Mouse (Mus musculus) lung, embryonic 15.5 days (tissue): Measurements from ENCODE around the gene Mfap1a. TPM values are rescaled to one million over a fixed set of nuclear protein-coding genes. Genes with fewer than 3 reads are reported as not detected.
"Not testable (repeated sequence)": the region's sequence is repeated elsewhere in the genome, so short reads cannot be mapped to it uniquely, and the experiment has no call there.

Source experiments
- ATAC-seq: fragments of 200-750 bp; cut with Nextera tagmentation; 2 replicates; pipeline ENCODE4 v1.8.0; 2017; ENCODE audit warnings: moderate number of reproducible peaks, borderline replicate concordance; ENCODE audit not compliant: low FRiP score, low TSS enrichment; ENCODE audit errors: extremely low read depth
- H3K27ac ChIP-seq: fragments of 300-500 bp; sonication (generic); 2 replicates; pipeline ENCODE4 v1.5.1; 2015; ENCODE audit warnings: moderate library complexity, mild to moderate bottlenecking, inconsistent platforms
- H3K27me3 ChIP-seq: fragments of 300-500 bp; sonication (generic); 2 replicates; pipeline ENCODE4 v1.6.1; 2015; ENCODE audit warnings: inconsistent platforms
- H3K36me3 ChIP-seq: fragments of 300-500 bp; sonication (generic); 2 replicates; pipeline ENCODE4 v1.6.1; 2015; ENCODE audit warnings: inconsistent platforms
- H3K4me1 ChIP-seq: fragments of 300-500 bp; sonication (generic); 2 replicates; pipeline ENCODE4 v1.6.1; 2015; ENCODE audit warnings: inconsistent platforms
- H3K4me2 ChIP-seq: fragments of 300-500 bp; sonication (generic); 2 replicates; pipeline ENCODE4 v1.6.1; 2015; ENCODE audit warnings: inconsistent platforms, mild to moderate bottlenecking, moderate library complexity
- H3K4me3 ChIP-seq: fragments of 300-500 bp; sonication (generic); 2 replicates; pipeline ENCODE4 v1.5.1; 2015; ENCODE audit warnings: mild to moderate bottlenecking, inconsistent platforms
- H3K9ac ChIP-seq: fragments of 300-500 bp; sonication (generic); 2 replicates; pipeline ENCODE4 v1.6.1; 2015; ENCODE audit warnings: inconsistent platforms
- H3K9me3 ChIP-seq: fragments of 300-500 bp; sonication (generic); 2 replicates; pipeline ENCODE4 v1.6.1; 2016; ENCODE audit warnings: inconsistent platforms
- WGBS: fragments of 180-500 bp; shearing (Covaris S2); methylation state at CpG from one replicate; pipeline ENCODE4 v1.1.7; 2015; 5-methylcytosine and 5-hydroxymethylcytosine counted together
- polyA plus RNA-seq: library from polyadenylated mRNA; unstranded; fragments of >200 nt; fragmentation: Nextera tagmentation; extraction: Ambion mirVana; gene quantifications from 2 replicates; pipeline ENCODE4 v1.2.1, GENCODE M21; 2015

The Mfap1a gene
- polyA plus RNA-seq: 28.0 and 31.8 TPM in 2 replicates

- H3K4me2 ChIP-seq: peak within 1 kb of the TSS; percentile 66
- H3K4me1 ChIP-seq: peaks cover 14% of the 10 kb centered on the region
- not testable (repeated sequence) for H3K9me3 ChIP-seq, H3K36me3 ChIP-seq, H3K27me3 ChIP-seq
- 4% methylated on average over 41 of the region's 42 CpGs for WGBS
- H3K4me3 ChIP-seq: peak within 1 kb of the TSS; percentile 65
- ATAC-seq: peak; percentile 95
- H3K9ac ChIP-seq: peak within 1 kb of the TSS; percentile 69
- H3K27ac ChIP-seq: peak within 1 kb of the TSS; percentile 67
Observed at GRCm38 (mm10) chr2:121505942-121506882, at the start of gene Mfap1a, which contains the start of gene Wdr76. Mfap1a (minus strand) TSS chr2:121506665. Wdr76 (plus strand) TSS chr2:121506723.

- Histone ChIP-seq H3K9me3 (no peaks in the 10 kb centered on the region), H3K4me1 (no peaks in the 10 kb centered on the region), H3K4me2 (no peak overlapping the region), H3K27ac (no peak overlapping the region), H3K36me3 (peaks cover 2% of the 10 kb centered on the region; the same call in 1 of the 2 replicates), H3K4me3 (no peak overlapping the region), H3K9ac (no peak overlapping the region), H3K27me3 (no peaks in the 10 kb centered on the region)
- WGBS: 73% methylated on average over 8 of the region's 8 CpGs
- no peak for ATAC-seq
Observed at GRCm38 (mm10) chr2:121551271-121551670, 44.8 kb upstream of the Mfap1a start.

- no peak overlapping the region for H3K9ac ChIP-seq
- H3K36me3 ChIP-seq: peaks cover 11% of the 10 kb centered on the region; the same call in 1 of the 2 replicates
- no peaks in the 10 kb centered on the region for H3K4me1 ChIP-seq
- H3K4me3 ChIP-seq: no peak overlapping the region
- H3K4me2 ChIP-seq: no peak overlapping the region
- H3K27ac ChIP-seq: no peak overlapping the region
- H3K27me3 ChIP-seq: no peaks in the 10 kb centered on the region
- WGBS: 86% methylated on average over 6 of the region's 6 CpGs
- H3K9me3 ChIP-seq: no peaks in the 10 kb centered on the region
- no peak for ATAC-seq
Observed at GRCm38 (mm10) chr2:121549630-121550029, 43.2 kb upstream of the Mfap1a start.

GRCm38 (mm10) chr2:121544829-121545228 is 38.4 kb upstream of the Mfap1a start:
- WGBS: 80% methylated on average over 3 of the region's 3 CpGs
- Histone ChIP-seq H3K9me3 (no peaks in the 10 kb centered on the region), H3K36me3 (peaks cover 28% of the 10 kb centered on the region), H3K4me3 (no peak overlapping the region), H3K27me3 (no peaks in the 10 kb centered on the region), H3K9ac (no peak overlapping the region), H3K27ac (no peak overlapping the region), H3K4me1 (no peaks in the 10 kb centered on the region), H3K4me2 (no peak overlapping the region)
- no peak for ATAC-seq

GRCm38 (mm10) chr2:121525056-121525455 is 18.6 kb upstream of the Mfap1a start:
- WGBS: 89% methylated on average over 2 of the region's 2 CpGs
- peaks cover 25% of the 10 kb centered on the region for H3K36me3 ChIP-seq

GRCm38 (mm10) chr2:121522830-121523229 is 16.4 kb upstream of the Mfap1a start:
- not testable (repeated sequence) for H3K4me2 ChIP-seq, H3K9ac ChIP-seq, H3K27me3 ChIP-seq, H3K4me3 ChIP-seq, ATAC-seq, H3K27ac ChIP-seq, H3K4me1 ChIP-seq, H3K9me3 ChIP-seq
- 95% methylated on average over 3 of the region's 3 CpGs for WGBS
- peaks cover 36% of the 10 kb centered on the region for H3K36me3 ChIP-seq

More at GRCm38 (mm10) chr2:121525056-121525455, 18.6 kb upstream of the Mfap1a start:
- Histone ChIP-seq H3K4me2 (no peak overlapping the region), H3K4me3 (no peak overlapping the region), H3K9ac (no peak overlapping the region), H3K27me3 (no peaks in the 10 kb centered on the region), H3K4me1 (no peaks in the 10 kb centered on the region), H3K27ac (no peak overlapping the region), H3K9me3 (no peaks in the 10 kb centered on the region)
- no peak for ATAC-seq

- no peak for ATAC-seq
- Histone ChIP-seq H3K27me3 (no peaks in the 10 kb centered on the region), H3K4me2 (no peak overlapping the region), H3K4me3 (no peak overlapping the region), H3K36me3 (peaks cover 44% of the 10 kb centered on the region), H3K9me3 (no peaks in the 10 kb centered on the region), H3K27ac (no peak overlapping the region), H3K9ac (no peak overlapping the region), H3K4me1 (no peaks in the 10 kb centered on the region)
- 76% methylated on average over 2 of the region's 2 CpGs for WGBS
Observed at GRCm38 (mm10) chr2:121522006-121522405, 15.5 kb upstream of the Mfap1a start.

- H3K4me3 ChIP-seq, H3K27ac ChIP-seq, H3K27me3 ChIP-seq, H3K9me3 ChIP-seq, ATAC-seq, H3K4me1 ChIP-seq, H3K9ac ChIP-seq, H3K4me2 ChIP-seq: not testable (repeated sequence)
- H3K36me3 ChIP-seq: peaks cover 24% of the 10 kb centered on the region
- WGBS: 89% methylated on average over 4 of the region's 4 CpGs
Observed at GRCm38 (mm10) chr2:121518711-121519110, 12.2 kb upstream of the Mfap1a start.

GRCm38 (mm10) chr2:121518106-121518505 is 11.6 kb upstream of the Mfap1a start:
- no peak overlapping the region for H3K4me2 ChIP-seq
- H3K27me3 ChIP-seq: no peaks in the 10 kb centered on the region
- no peaks in the 10 kb centered on the region for H3K9me3 ChIP-seq
- H3K4me3 ChIP-seq: no peak overlapping the region
- no peak overlapping the region for H3K27ac ChIP-seq
- 92% methylated on average over 5 of the region's 5 CpGs for WGBS
- ATAC-seq: no peak
- no peaks in the 10 kb centered on the region for H3K4me1 ChIP-seq
- H3K36me3 ChIP-seq: peaks cover 27% of the 10 kb centered on the region
- no peak overlapping the region for H3K9ac ChIP-seq

- WGBS: 89% methylated on average over 4 of the region's 4 CpGs
- no peak for ATAC-seq
- H3K4me2 ChIP-seq: no peak overlapping the region
- H3K4me3 ChIP-seq: no peak overlapping the region
- H3K9ac ChIP-seq: no peak overlapping the region
- H3K4me1 ChIP-seq: peaks cover 6% of the 10 kb centered on the region; the same call in 1 of the 2 replicates
- H3K9me3 ChIP-seq: no peaks in the 10 kb centered on the region
- peaks cover 31% of the 10 kb centered on the region for H3K36me3 ChIP-seq
- H3K27ac ChIP-seq: no peak overlapping the region
- no peaks in the 10 kb centered on the region for H3K27me3 ChIP-seq
Observed at GRCm38 (mm10) chr2:121514211-121514610, 7.7 kb upstream of the Mfap1a start.

- not testable (repeated sequence) for H3K27ac ChIP-seq, H3K4me1 ChIP-seq, H3K4me3 ChIP-seq, H3K4me2 ChIP-seq, H3K9me3 ChIP-seq, H3K9ac ChIP-seq, ATAC-seq, H3K27me3 ChIP-seq
- 82% methylated on average over 5 of the region's 5 CpGs for WGBS
- H3K36me3 ChIP-seq: peaks cover 30% of the 10 kb centered on the region
Observed at GRCm38 (mm10) chr2:121512991-121513765, 6.7 kb upstream of the Mfap1a start.

- 88% methylated on average over 8 of the region's 8 CpGs for WGBS
- H3K4me1 ChIP-seq: peaks cover 14% of the 10 kb centered on the region
- no peak overlapping the region for H3K27ac ChIP-seq
- no peak overlapping the region for H3K4me2 ChIP-seq
- H3K9me3 ChIP-seq: no peaks in the 10 kb centered on the region
- no peaks in the 10 kb centered on the region for H3K27me3 ChIP-seq
- H3K4me3 ChIP-seq: no peak overlapping the region
- ATAC-seq: no peak
- no peak overlapping the region for H3K9ac ChIP-seq
- peaks cover 17% of the 10 kb centered on the region for H3K36me3 ChIP-seq
Observed at GRCm38 (mm10) chr2:121511401-121511800, 4.9 kb upstream of the Mfap1a start.
